Mouse (Mus musculus): Measurements from ENCODE around the gene Plekha4.

Gene Plekha4

GRCm38 (mm10) chr7:45538163-45539041 is 12.3 kb downstream of the Plekha4 start:
- DNase-seq (ENCODE audit: low spot score in 2 of 2), result peak in 1 of 2 experiments; percentile 49

GRCm38 (mm10) chr7:45539095-45539494 is 13.0 kb downstream of the Plekha4 start:
- DNase-seq (ENCODE audit: low spot score in 2 of 2), result no peak

GRCm38 (mm10) chr7:45540213-45540612 is 14.1 kb downstream of the Plekha4 start:
- no peak for DNase-seq (ENCODE audit: low spot score in 2 of 2)

- DNase-seq (ENCODE audit: low spot score in 2 of 2), result no peak
Measured at GRCm38 (mm10) chr7:45544525-45544924, 18.4 kb downstream of the Plekha4 start.

- DNase-seq (ENCODE audit: low spot score in 2 of 2), result no peak
Measured at GRCm38 (mm10) chr7:45549641-45550436, 23.7 kb downstream of the Plekha4 start.

GRCm38 (mm10) chr7:45550821-45551511 is 24.8 kb downstream of the Plekha4 start:
- DNase-seq (ENCODE audit: low spot score in 2 of 2), result no peak

GRCm38 (mm10) chr7:45551512-45551883 is 25.4 kb downstream of the Plekha4 start:
- DNase-seq (ENCODE audit: low spot score in 2 of 2), result no peak

- no peak for DNase-seq (ENCODE audit: low spot score in 2 of 2)
Measured at GRCm38 (mm10) chr7:45553519-45553918, 27.4 kb downstream of the Plekha4 start.

GRCm38 (mm10) chr7:45553990-45554389 is 27.9 kb downstream of the Plekha4 start:
- DNase-seq (ENCODE audit: low spot score in 2 of 2), result no peak

GRCm38 (mm10) chr7:45554744-45555143 is 28.6 kb downstream of the Plekha4 start, which contains the start of gene Hsd17b14:
Gene Hsd17b14 (plus strand): TSS chr7:45554893.
- no peak for DNase-seq (ENCODE audit: low spot score in 2 of 2)

- peak; percentile 57 to 65 for DNase-seq (ENCODE audit: low spot score in 2 of 2)
Measured at GRCm38 (mm10) chr7:45555787-45556186, 29.7 kb downstream of the Plekha4 start.

GRCm38 (mm10) chr7:45558907-45559306 is 32.8 kb downstream of the Plekha4 start:
- DNase-seq (ENCODE audit: low spot score in 2 of 2), result peak in 1 of 2 experiments; percentile 55

- no peak for DNase-seq (ENCODE audit: low spot score in 2 of 2)
Measured at GRCm38 (mm10) chr7:45560241-45560640, 34.1 kb downstream of the Plekha4 start.

- peak; percentile 66 to 70 for DNase-seq (ENCODE audit: low spot score in 2 of 2)
Measured at GRCm38 (mm10) chr7:45560843-45561623, 34.9 kb downstream of the Plekha4 start.

GRCm38 (mm10) chr7:45561624-45562520 is 35.7 kb downstream of the Plekha4 start:
- DNase-seq (ENCODE audit: low spot score in 2 of 2), result no peak

GRCm38 (mm10) chr7:45564811-45565210 is 38.7 kb downstream of the Plekha4 start:
- no peak for DNase-seq (ENCODE audit: low spot score in 2 of 2)

GRCm38 (mm10) chr7:45565446-45565845 is 39.3 kb downstream of the Plekha4 start:
- no peak for DNase-seq (ENCODE audit: low spot score in 2 of 2)

- no peak for DNase-seq (ENCODE audit: low spot score in 2 of 2)
Measured at GRCm38 (mm10) chr7:45567112-45567779, 41.1 kb downstream of the Plekha4 start.

- DNase-seq (ENCODE audit: low spot score in 2 of 2), result peak; percentile 72 to 91
Measured at GRCm38 (mm10) chr7:45567780-45568516, 41.8 kb downstream of the Plekha4 start.
